Mouse (Mus musculus) neural tube, embryonic 15.5 days (tissue): Measurements from ENCODE around the gene Chm. TPM values are rescaled to one million over a fixed set of nuclear protein-coding genes. Genes with fewer than 3 reads are reported as not detected.
A peak's percentile ranks its signal among the peaks of the same experiment; 100 is the strongest.
"Not testable (repeated sequence)": the region's sequence is repeated elsewhere in the genome, so short reads cannot be mapped to it uniquely, and the experiment has no call there.

Experiments used
- ATAC-seq: fragments of 200-750 bp; cut with Nextera tagmentation; 2 replicates; pipeline ENCODE4 v1.8.0; 2017; ENCODE audit warnings: mild to moderate bottlenecking, moderate TSS enrichment, moderate library complexity; ENCODE audit not compliant: low FRiP score
- H3K27ac ChIP-seq: fragments of 300-500 bp; sonication (generic); replicated peaks from 2 replicates; pipeline ENCODE4 v1.5.1; 2015; ENCODE audit warnings: mild to moderate bottlenecking, inconsistent platforms
- H3K27me3 ChIP-seq: fragments of 300-500 bp; sonication (generic); replicated peaks from 2 replicates; pipeline ENCODE4 v1.6.1; 2015; ENCODE audit warnings: inconsistent platforms
- H3K36me3 ChIP-seq: fragments of 300-500 bp; sonication (generic); 2 replicates; pipeline ENCODE4 v1.6.1; 2015; ENCODE audit warnings: inconsistent platforms
- H3K4me1 ChIP-seq: fragments of 300-500 bp; sonication (generic); 2 replicates; pipeline ENCODE4 v1.6.1; 2015; ENCODE audit warnings: inconsistent platforms
- H3K4me2 ChIP-seq: fragments of 300-500 bp; sonication (generic); 2 replicates; pipeline ENCODE4 v1.6.1; 2015; ENCODE audit warnings: inconsistent platforms, mild to moderate bottlenecking, moderate library complexity
- H3K4me3 ChIP-seq: fragments of 300-500 bp; sonication (generic); replicated peaks from 2 replicates; pipeline ENCODE4 v1.5.1; 2015; ENCODE audit warnings: mild to moderate bottlenecking, inconsistent platforms
- H3K9ac ChIP-seq: fragments of 300-500 bp; sonication (generic); replicated peaks from 2 replicates; pipeline ENCODE4 v1.6.1; 2015; ENCODE audit warnings: mild to moderate bottlenecking, inconsistent platforms
- H3K9me3 ChIP-seq: fragments of 300-500 bp; sonication (generic); replicated peaks from 2 replicates; pipeline ENCODE4 v1.6.1; 2016; ENCODE audit warnings: inconsistent platforms
- WGBS: fragments of 180-500 bp; shearing (Covaris S2); methylation state at CpG from one replicate; pipeline ENCODE4 v1.1.7; 2015; ENCODE audit warnings: mixed read lengths; 5-methylcytosine and 5-hydroxymethylcytosine counted together
- polyA plus RNA-seq: library from polyadenylated mRNA; unstranded; fragments of >200 nt; fragmentation: Nextera tagmentation; extraction: Ambion mirVana; gene quantifications from 2 replicates; pipeline ENCODE4 v1.2.1, GENCODE M21; 2015

Gene Chm
- polyA plus RNA-seq = 12.8 TPM in 2 replicates

GRCm38 (mm10) chrX:113185230-113185985, at the start of gene Chm:
Chm (minus strand) TSS chrX:113185517.
- H3K9ac ChIP-seq = peak within 1 kb of the TSS; percentile 54
- H3K4me2 ChIP-seq = peak within 1 kb of the TSS; percentile 51
- peak within 1 kb of the TSS; percentile 89 for H3K27ac ChIP-seq
- no peaks in the 10 kb centered on the region for H3K27me3 ChIP-seq
- H3K36me3 ChIP-seq = no peaks in the 10 kb centered on the region
- H3K4me3 ChIP-seq = peak within 1 kb of the TSS; percentile 50
- peak; percentile 95 for ATAC-seq
- no peaks in the 10 kb centered on the region for H3K9me3 ChIP-seq
- H3K4me1 ChIP-seq = no peaks in the 10 kb centered on the region
- WGBS = 17% methylated on average over 21 of the region's 21 CpGs

GRCm38 (mm10) chrX:113193901-113194300, 8.6 kb upstream of the Chm start:
- Histone ChIP-seq H3K4me2 (no peak overlapping the region), H3K27ac (no peak overlapping the region), H3K9ac (no peak overlapping the region), H3K4me1 (no peaks in the 10 kb centered on the region), H3K9me3 (no peaks in the 10 kb centered on the region), H3K36me3 (no peaks in the 10 kb centered on the region), H3K4me3 (no peak overlapping the region), H3K27me3 (no peaks in the 10 kb centered on the region)
- WGBS = 41% methylated on average over 2 of the region's 2 CpGs
- ATAC-seq = no peak

- 18% methylated on average over 17 of the region's 17 CpGs for WGBS
- peak overlapping the region; percentile 51 for H3K4me2 ChIP-seq
- H3K36me3 ChIP-seq = no peaks in the 10 kb centered on the region
- H3K9ac ChIP-seq = peak overlapping the region; percentile 54
- no peaks in the 10 kb centered on the region for H3K4me1 ChIP-seq
- H3K9me3 ChIP-seq = no peaks in the 10 kb centered on the region
- peak overlapping the region; percentile 89 for H3K27ac ChIP-seq
- no peaks in the 10 kb centered on the region for H3K27me3 ChIP-seq
- peak overlapping the region; percentile 50 for H3K4me3 ChIP-seq
- peak; percentile 67 for ATAC-seq
Observed at GRCm38 (mm10) chrX:113184569-113185229, 618 bp downstream of the Chm start.

GRCm38 (mm10) chrX:113180856-113181255, 4.5 kb downstream of the Chm start:
- H3K9ac ChIP-seq, H3K4me1 ChIP-seq, H3K9me3 ChIP-seq, H3K4me3 ChIP-seq, ATAC-seq, H3K27me3 ChIP-seq, H3K4me2 ChIP-seq, H3K27ac ChIP-seq, H3K36me3 ChIP-seq: not testable (repeated sequence)
- 94% methylated on average over 4 of the region's 4 CpGs for WGBS

- H3K27ac ChIP-seq = no peak overlapping the region
- H3K4me2 ChIP-seq = no peak overlapping the region
- H3K27me3 ChIP-seq = no peaks in the 10 kb centered on the region
- H3K9me3 ChIP-seq = no peaks in the 10 kb centered on the region
- no peak overlapping the region for H3K4me3 ChIP-seq
- no peaks in the 10 kb centered on the region for H3K36me3 ChIP-seq
- no peak for ATAC-seq
- H3K9ac ChIP-seq = no peak overlapping the region
- WGBS = 68% methylated on average over 2 of the region's 2 CpGs
- no peaks in the 10 kb centered on the region for H3K4me1 ChIP-seq
Observed at GRCm38 (mm10) chrX:113172766-113173165, 12.6 kb downstream of the Chm start.

GRCm38 (mm10) chrX:113172271-113172670, 13.0 kb downstream of the Chm start:
- H3K4me3 ChIP-seq = no peak overlapping the region
- WGBS = 71% methylated on average over 1 of the region's 1 CpGs

GRCm38 (mm10) chrX:113160268-113160860, 25.0 kb downstream of the Chm start:
- no peak overlapping the region for H3K27ac ChIP-seq
- no peaks in the 10 kb centered on the region for H3K27me3 ChIP-seq
- no peaks in the 10 kb centered on the region for H3K4me1 ChIP-seq
- no peak for ATAC-seq
- WGBS = 64% methylated on average over 3 of the region's 3 CpGs
- no peak overlapping the region for H3K9ac ChIP-seq
- no peak overlapping the region for H3K4me2 ChIP-seq
- H3K9me3 ChIP-seq = no peaks in the 10 kb centered on the region
- no peaks in the 10 kb centered on the region for H3K36me3 ChIP-seq
- H3K4me3 ChIP-seq = no peak overlapping the region

More at GRCm38 (mm10) chrX:113172271-113172670, 13.0 kb downstream of the Chm start:
- Histone ChIP-seq H3K9ac (no peak overlapping the region), H3K36me3 (no peaks in the 10 kb centered on the region), H3K4me2 (no peak overlapping the region), H3K9me3 (no peaks in the 10 kb centered on the region), H3K4me1 (no peaks in the 10 kb centered on the region), H3K27me3 (no peaks in the 10 kb centered on the region), H3K27ac (no peak overlapping the region)
- ATAC-seq = no peak

- Histone ChIP-seq H3K4me3 (no peak overlapping the region), H3K36me3 (no peaks in the 10 kb centered on the region), H3K9ac (no peak overlapping the region), H3K27me3 (no peaks in the 10 kb centered on the region), H3K9me3 (no peaks in the 10 kb centered on the region), H3K4me2 (no peak overlapping the region), H3K27ac (no peak overlapping the region), H3K4me1 (no peaks in the 10 kb centered on the region)
- 83% methylated on average over 2 of the region's 2 CpGs for WGBS
- ATAC-seq = no peak
Observed at GRCm38 (mm10) chrX:113084171-113084570, 101.1 kb downstream of the Chm start.

GRCm38 (mm10) chrX:113076053-113076452, 109.3 kb downstream of the Chm start:
- Histone ChIP-seq H3K27ac (no peak overlapping the region), H3K4me1 (no peaks in the 10 kb centered on the region), H3K27me3 (no peaks in the 10 kb centered on the region), H3K9me3 (no peaks in the 10 kb centered on the region), H3K36me3 (no peaks in the 10 kb centered on the region), H3K4me3 (no peak overlapping the region), H3K9ac (no peak overlapping the region), H3K4me2 (no peak overlapping the region)
- ATAC-seq = no peak
- WGBS = 91% methylated on average over 2 of the region's 2 CpGs

GRCm38 (mm10) chrX:113074823-113075222, 110.5 kb downstream of the Chm start:
- Histone ChIP-seq H3K9ac (no peak overlapping the region), H3K4me3 (no peak overlapping the region), H3K27me3 (no peaks in the 10 kb centered on the region), H3K4me2 (no peak overlapping the region), H3K36me3 (no peaks in the 10 kb centered on the region), H3K9me3 (no peaks in the 10 kb centered on the region), H3K4me1 (no peaks in the 10 kb centered on the region), H3K27ac (no peak overlapping the region)
- ATAC-seq = no peak
- 82% methylated on average over 4 of the region's 4 CpGs for WGBS

- Histone ChIP-seq H3K27ac (no peak overlapping the region), H3K9ac (no peak overlapping the region), H3K4me3 (no peak overlapping the region), H3K27me3 (no peaks in the 10 kb centered on the region), H3K36me3 (no peaks in the 10 kb centered on the region), H3K4me1 (no peaks in the 10 kb centered on the region), H3K9me3 (no peaks in the 10 kb centered on the region), H3K4me2 (no peak overlapping the region)
- WGBS = 87% methylated on average over 3 of the region's 3 CpGs
- no peak for ATAC-seq
Observed at GRCm38 (mm10) chrX:113003621-113004020, 181.7 kb downstream of the Chm start.

- no peak for ATAC-seq
- H3K27ac ChIP-seq = no peak overlapping the region
- no peaks in the 10 kb centered on the region for H3K4me1 ChIP-seq
- no peak overlapping the region for H3K4me3 ChIP-seq
- H3K36me3 ChIP-seq = no peaks in the 10 kb centered on the region
- WGBS = 85% methylated on average over 3 of the region's 3 CpGs
- H3K4me2 ChIP-seq = no peak overlapping the region
- H3K27me3 ChIP-seq = no peaks in the 10 kb centered on the region
- H3K9ac ChIP-seq = no peak overlapping the region
- no peaks in the 10 kb centered on the region for H3K9me3 ChIP-seq
Observed at GRCm38 (mm10) chrX:113002192-113002591, 183.1 kb downstream of the Chm start.
